Mouse (Mus musculus) cerebellum, adult 11 months (tissue): ENCODE data around the gene Eml2.

Source experiments
- DNase-seq: peaks from one replicate; pipeline ENCODE4 v3.0.0; 2022

Gene Eml2

DNA sequence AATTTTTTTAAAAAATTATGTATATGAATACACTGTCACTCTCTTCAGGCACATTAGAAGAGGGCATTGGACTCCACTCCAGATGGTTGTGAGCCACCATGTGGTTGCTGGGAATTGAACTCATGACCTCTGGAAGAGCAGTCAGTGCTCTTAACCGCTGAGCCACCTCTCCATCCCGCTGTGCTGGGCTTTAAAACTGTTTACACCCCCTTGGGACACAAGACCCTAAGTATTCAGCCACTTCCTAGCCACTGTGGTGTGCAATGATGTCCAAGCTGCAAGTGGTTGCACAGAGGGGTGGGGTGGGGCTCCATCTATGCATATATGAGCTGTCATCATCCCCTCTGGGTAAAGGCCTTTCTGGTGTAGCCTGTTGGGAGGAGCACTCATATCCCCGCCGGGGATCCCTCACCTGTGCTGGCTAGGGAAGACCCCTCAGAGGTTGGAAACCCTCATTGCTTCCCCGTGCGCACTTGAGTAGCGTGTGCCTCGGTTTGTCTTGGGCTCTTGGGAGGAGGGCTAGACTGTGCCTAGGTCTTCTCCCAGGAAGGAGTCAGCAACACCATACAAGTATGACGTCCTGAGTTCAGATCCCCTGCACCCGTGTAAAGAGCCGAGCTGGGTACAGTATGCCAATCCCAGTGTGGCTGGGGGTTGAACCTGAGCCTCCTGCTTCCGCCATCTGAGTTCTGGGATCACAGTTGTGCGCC is 32.1 kb downstream of the Eml2 start:
- DNase-seq: no peak

DNA sequence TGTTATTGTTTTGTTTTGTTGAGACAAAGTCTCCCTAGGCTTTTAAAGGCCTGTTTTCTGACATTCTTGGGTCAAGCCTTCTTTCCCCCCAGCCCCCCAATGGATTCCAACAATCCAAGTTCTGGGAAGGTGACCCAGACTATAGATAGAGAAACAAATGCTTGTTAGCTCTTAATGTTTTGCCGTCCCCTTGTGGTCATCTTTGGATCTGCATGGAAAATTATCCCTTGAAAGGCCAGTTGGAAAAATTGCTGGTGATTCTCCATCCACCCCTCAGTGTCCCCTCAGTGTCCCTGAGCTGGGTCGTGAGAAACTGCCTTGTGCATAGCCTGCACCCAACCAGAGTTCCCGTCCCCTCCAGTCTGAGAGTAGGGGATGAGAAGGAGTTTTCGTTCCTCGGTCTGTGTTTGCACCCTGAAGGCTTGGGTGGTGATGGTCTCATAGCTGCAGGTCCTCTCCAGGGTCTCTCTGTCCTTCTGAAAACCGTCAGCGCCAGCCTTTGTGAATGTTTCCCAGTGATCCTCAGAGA is 32.8 kb downstream of the Eml2 start:
- no peak for DNase-seq

DNA sequence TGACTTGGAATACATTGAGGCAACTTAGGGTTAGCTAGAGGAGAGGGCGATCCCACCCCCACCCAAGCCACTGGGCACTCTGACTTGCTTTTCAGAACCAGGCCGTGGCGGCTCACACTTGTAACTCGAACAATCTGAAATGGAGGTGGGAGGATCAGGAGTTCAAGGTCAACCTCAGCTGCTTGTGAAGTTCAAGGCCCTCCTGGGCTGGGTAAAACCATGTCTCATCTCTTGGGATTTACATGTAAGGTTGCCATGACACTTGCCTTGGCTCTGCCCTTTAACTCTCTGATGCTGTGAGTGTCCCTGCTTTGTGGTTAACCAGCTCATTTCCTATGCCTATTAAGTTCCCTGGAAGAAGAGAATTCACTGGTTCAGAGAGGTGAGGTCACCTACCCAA is 33.3 kb downstream of the Eml2 start:
- no peak for DNase-seq

DNA sequence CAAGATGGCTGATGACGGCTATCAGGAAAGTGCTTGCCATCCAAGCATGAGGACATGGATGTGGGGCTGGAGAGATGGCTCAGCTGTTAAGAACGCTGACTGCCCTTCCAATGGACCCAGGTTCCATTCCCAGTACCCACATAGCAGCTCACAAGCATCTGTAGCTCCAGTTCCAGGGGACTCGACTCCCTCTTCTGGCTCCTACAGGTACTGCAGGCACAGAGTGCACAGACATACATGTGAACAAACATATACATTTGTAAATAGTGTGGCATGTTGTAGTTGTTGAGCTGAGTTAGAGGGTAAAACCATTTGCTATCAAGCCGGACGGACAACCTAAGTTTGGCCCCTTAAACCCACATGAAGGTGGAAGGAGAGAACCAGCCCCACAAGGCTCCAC is 33.8 kb downstream of the Eml2 start:
- DNase-seq: no peak

DNA sequence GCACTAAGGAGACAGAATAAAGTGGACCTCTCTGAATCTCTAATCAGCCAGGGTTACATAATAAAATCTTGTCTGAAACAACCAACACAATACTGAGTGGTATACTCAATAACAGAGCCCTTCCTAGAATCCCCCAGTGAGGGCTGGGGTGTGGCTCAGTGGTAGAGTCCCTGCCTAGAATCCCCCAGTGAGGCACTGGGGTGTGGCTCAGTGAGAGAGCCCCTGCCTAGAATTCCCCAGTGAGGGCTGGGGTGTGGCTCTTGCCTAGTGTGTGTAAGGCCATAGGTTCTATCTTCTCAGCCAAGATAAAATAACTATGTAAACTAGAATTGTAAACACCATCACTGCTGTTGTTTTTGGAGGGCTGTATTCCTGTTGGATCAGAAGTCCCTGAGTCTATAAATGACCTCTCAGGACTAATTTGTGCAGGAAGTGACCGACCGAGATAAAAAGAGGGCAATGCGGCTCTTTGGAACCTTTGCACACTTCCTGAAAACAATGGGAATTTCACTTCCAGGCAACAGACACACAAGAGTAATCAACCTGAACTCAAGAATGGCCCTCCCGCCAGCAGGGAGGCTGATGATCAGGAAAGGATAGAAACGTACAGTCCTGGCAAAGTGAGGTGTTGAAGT is 34.9 kb downstream of the Eml2 start:
- no peak for DNase-seq

DNA sequence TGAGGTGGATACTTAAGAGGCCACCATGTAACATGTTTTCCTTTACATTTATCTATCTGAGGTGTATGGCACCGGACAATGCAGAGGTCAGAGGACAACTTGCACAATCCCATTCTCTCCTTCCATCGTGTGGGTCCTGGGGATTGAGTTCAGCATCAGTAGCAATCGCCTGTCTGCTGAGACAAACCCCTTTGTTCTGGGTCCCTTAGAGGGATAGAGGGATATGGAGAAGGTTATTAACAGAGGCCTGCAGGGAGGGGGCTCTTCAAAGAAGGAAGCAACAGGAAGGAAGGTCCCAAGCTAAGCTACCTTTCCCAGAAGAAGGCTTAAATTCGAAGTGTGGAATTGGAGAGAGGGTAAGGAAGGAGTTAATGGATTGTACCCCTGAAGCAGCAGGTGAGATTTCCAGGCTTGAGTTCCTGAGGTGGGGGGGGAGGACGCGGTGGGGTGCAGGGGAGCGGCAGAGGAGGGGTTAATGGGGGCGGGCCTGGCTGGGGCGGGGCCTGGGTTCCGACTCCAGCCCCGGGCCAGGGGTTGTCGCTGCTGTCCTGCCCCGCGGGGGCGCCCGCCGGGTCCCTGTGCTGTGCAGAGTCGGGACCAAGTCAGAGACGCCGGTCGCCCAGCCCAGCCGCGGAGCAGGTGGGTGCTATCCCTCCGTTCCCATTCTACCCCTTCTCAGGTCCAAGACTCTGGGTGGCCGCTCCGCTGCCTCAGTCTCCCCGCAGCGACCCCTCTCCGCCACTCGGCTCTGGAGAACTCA is 36.0 kb downstream of the Eml2 start, which contains the start of gene Gpr4:
TSS of gene Gpr4 (plus strand) at position 543 of the 760 bp plus-strand sequence.
- no peak for DNase-seq

DNA sequence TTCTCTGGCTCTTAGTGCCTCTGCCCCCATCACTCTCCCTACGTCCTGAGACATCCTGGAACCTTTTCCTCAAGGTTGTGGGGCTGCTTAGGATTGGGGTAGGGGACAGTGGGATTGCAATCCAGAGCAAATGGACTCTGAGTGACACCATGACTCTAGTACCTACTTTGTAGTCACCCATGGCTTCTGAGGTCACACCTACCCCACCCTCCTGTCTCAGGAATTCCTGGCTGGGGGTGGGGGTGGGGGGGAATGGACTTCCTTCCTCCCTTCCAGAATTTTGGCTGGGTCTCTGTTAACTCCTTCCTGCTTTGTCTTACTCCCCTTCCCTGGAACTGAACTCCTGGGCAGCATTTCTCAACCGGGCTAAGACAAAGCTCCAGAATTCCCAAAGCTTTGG is 37.2 kb downstream of the Eml2 start:
- DNase-seq: no peak

DNA sequence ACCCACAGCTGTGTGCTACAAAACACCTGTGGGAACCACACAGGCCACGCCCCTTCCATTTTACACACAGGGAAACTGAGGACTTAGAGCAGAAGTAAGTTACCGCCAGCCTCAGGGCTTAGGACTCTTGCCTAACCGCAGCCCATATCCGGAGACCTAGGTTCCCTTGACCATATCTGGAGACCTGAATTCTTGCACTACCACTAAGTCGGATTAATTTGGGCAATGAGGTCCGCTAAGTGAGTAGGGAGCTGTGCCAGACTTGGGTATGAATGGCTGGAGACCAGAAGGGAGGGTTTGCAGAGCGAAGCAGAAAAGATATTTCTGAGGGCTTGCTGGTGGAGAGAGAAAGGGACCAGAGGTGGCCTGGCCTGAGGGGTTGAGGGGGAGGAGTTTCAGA is 38.1 kb downstream of the Eml2 start:
- DNase-seq: no peak

DNA sequence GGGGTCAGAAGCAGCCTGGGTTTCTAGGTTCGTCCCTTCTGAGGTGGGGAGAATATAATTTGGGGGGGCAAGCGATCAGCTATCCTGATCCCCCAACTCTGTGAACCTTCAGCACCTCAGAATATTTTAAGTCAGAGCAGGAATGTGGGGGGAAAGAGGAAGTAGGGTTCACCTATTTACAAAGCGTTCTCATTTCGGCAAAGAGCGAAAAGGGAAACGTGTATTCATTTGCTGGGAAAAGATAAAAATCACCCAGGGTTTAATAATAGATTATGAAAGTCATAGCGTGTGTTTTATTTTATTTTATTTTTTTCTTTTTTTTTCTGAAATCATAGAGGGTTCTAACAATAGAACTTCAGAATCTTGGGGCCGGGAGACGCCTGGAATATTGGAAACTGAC is 38.7 kb downstream of the Eml2 start:
- DNase-seq: no peak

DNA sequence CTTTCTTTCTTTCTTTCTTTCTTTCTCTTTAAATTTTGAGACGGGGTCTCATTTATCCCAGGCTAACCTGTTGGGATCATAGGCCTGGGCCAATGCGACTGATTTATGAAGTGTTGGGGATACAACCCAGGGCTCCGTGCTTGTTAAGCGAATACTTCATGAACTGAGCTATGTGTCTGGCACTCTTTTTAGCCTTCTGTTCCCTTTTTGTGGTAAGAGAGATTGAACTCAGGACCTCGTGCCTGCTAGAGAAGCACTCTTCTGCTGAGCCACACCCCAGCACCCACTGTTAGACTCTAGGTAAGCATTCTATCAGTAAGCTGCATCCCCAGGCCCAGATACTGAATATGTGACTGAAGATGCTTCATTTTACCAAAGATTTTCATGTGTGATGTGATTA is 41.3 kb downstream of the Eml2 start:
- no peak for DNase-seq

DNA sequence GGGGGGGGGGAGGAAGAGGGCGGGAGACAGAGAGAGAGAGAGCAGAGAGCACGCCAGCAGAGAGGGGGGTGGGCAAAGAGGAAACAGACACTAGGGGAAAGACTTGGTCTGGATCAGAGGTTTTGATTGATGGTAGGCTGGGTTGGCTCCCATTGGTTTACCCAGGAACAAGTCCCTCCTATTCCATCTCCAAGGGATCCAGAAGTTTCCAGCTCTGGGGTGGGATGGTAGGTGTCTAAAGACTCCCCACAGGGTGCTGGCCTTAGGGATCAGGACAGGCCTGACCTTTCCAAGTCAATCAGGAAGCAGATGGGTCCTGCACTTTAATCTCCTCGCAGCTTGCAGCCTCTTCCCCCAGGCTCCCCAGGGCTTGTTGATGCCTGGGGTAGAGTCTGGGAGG is 41.7 kb downstream of the Eml2 start:
- DNase-seq: no peak

DNA sequence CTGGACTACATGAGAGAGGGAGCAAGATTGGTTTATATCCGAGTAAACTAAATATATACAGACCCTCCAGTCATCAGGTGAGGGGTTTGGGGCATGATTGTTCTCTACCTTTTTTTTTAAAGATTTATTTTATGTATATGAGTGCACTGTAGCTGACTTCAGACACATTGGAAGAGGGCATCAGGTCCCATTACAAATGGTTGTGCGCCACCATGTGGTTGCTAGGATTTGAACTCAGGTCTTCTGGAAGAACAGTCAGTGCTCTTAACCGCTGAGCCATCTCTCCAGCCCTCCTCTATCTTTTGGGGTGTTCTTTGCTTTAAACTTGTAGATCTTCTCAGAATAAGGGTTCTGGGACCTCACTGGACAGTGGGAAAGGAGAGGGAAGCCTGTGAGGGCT is 43.8 kb downstream of the Eml2 start:
- DNase-seq: no peak

DNA sequence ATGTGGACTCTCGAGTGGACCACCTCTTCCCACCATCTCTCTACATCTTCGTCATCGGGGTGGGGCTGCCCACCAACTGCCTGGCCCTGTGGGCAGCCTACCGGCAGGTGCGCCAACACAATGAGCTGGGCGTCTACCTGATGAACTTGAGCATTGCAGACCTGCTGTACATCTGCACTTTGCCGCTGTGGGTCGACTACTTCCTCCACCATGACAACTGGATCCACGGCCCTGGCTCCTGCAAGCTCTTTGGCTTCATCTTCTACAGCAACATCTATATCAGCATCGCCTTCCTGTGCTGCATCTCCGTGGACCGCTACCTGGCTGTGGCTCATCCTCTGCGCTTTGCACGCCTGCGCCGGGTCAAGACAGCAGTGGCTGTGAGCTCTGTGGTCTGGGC is 46.0 kb downstream of the Eml2 start:
- no peak for DNase-seq

DNA sequence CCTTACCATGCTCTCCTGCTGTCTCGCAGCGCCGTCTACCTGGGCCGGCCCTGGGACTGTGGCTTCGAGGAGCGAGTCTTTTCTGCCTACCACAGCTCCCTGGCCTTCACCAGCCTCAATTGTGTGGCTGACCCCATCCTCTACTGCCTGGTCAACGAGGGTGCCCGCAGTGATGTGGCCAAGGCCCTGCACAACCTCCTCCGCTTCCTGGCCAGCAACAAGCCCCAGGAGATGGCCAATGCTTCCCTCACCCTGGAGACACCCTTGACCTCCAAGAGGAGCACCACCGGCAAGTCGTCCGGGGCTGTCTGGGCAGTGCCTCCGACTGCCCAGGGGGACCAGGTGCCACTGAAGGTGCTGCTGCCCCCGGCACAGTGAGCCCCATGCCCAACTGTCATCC is 46.7 kb downstream of the Eml2 start:
- no peak for DNase-seq

DNA sequence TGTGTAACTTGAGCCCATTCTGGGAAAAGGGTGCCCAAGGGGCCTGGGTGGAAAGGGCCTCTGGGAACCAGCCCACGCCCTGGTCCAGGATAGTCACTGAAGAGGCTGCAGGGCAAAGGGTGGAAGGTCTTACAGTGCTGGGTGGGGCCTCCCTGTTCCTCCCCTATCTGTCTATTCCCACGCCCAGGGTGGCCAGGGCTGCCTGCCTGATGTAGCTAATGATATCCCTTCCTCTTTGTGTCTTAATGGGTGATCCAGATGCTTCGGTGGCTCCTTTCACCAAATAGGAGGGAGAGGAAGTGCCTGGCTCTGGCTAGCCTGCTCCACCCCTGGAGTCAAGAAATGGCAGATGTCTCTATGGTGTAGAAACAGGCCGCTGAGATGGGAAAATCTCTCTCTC is 48.7 kb downstream of the Eml2 start:
- DNase-seq: no peak

DNA sequence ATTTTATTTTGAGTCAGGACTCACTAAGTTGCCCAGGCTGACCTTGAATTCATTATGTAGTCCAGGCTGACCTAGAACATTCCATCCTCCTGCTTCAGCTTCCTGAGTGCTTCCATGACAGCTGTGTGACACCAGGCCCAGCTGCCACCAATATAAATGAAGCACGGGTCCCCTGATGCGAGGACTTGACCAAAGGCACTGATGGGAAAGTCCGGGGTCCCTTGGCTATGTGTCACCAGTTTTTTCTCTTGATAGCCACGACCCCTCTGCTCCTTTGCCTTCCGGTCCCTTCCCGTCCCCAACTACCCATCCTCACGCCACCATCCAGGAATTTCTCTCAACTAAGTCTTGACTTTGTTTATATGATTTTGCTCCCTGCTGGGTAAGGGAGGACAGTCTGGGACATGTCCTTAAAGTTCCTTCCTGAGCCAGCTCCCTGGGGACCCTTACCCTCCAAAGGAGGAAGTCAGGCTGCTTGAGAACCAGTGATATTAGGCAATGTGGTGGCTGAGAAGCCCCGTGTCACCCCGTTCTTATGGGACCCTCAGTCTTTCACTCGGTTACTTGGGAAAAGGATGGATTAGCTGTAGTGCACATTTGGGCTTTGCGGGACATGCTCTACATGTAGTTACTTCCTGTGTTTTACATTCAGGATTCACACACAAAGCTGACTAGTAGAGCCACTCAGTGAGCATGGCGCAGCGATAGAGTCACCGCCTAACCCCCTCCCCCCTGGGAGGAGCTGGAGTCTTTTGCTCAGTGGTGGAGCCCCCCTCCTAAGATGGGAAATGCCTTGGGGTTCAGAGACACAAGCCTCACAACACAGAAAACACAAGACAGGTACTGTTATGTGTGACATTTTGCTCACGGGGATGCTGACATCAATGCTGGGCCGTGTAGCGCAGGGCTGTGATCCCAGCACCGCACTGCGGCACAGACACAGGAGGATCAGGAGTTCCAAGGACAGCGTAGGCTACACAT is 50.9 kb downstream of the Eml2 start:
- peak; percentile 59 for DNase-seq

DNA sequence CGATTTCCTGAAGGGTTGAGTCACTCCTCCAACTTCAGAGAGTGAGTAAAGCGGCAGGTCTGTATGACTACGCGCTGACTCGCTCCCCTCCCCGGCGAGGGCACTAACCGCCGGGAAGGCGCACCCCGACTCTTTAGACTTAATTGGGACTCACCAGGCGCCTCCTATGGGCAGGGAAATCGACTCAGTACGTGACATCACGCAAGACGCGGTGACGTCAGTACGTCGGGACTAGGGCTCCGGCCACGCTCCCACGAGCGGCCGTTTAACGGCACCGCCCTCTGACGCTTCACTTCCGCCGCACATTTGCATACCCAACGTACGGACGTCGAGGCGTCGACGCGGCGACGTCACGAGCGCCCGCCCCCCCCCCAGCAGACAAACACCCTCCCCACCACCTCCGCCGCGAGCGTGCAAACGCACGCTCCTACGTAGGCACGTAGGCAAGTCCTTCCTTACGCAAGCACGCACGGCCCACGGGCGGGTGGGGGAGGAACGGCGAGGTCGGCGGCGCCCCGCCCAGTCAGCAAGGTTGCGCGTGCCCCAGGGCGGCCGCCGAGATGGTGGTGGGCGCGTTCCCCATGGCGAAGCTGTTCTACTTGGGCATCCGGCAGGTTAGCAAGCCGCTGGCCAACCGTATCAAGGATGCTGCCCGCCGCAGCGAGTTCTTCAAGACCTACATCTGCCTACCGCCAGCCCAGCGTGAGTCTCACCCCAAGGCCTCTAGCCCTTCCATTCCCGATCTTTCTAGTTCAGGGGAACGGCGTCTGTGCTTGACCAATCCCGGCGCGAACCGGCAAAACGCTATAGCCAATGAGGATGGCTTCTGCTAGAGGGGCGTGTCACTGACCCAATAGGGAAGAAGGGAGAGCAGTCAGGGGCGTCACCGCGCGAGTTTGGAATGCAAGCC is 51.9 kb downstream of the Eml2 start, which contains the start of gene Opa3:
TSS of gene Opa3 (plus strand) at position 452 of the 910 bp plus-strand sequence.
- DNase-seq: peak; percentile 99

DNA sequence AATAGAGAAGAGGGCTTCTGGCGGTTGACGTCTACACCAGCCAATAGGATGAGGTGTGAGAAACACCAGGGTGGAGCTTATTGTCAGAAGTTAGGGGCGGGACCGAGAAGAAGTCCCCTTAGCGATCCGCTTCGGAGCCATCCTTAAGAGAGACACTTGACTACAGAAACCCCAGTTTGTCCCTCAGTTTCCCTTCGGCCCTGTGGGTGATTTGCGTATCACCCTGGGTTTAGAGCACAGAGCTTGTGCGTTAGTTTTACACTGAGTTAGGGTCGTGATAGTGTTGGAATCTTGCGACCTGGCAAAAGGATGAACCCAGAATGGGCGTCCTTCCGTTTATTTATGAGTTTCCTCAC is 52.5 kb downstream of the Eml2 start:
- no peak for DNase-seq

DNA sequence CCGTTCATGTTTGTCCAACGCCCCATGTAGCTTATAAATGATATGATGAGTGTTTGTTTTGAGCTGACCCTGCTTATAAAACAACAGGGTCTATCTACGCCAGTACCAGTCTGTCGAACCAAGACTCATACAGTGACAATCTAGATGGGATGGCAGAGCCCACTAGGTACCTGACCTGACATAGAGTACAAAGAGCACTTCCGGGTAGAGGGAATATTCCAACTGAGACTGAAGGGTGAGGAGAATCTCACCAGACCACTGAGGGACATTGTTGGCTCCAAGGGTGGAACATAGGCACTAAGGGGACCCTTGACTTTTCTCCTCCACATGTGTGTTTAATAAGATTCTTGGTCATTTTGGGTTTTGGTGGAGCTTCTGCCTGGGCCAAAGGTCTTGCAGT is 53.2 kb downstream of the Eml2 start:
- DNase-seq: no peak

DNA sequence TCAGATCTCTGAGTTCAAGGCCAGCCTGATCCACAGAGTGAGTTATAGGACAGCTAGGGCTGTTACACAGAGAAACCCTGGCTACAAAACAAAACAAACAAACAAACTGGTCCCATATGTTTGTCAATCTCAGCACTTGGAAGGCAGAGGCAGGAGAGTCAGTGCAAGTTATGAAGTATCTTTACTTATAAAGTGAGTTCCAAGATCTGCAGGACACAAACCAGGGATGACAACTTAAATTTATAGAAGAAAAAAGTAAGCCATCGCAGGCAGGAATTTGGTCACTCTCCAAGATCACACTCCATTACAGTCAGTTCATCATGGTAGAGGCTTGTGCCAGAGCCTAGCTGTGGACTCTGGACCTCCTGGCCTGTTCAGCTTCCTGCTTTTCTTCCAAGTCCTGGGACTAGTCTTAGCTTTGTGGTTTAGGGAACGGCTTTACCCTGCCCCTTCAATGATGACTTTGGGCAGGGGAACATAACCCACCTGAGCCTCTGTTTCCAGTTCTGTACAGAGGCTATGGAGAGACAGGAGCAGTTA is 53.9 kb downstream of the Eml2 start:
- no peak for DNase-seq

DNA sequence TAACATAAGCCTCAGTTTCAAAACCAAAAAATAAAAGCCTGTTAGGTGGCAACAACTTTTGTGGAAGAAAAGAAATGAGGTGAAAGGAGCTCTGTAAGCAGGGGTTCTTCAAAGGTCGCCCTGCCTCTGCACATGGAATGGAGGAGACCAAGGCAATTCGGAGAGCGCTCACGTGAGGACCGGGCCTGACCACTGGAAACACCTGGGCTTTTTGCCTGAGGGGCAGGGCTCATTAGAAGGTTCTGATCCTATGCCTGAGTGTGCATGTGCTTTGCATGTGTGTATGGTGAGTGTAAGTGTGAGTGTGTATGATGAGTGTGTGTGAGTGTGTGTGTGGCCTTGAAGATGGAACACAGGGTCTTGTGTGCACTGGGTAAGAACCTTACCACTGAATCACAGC is 54.7 kb downstream of the Eml2 start:
- DNase-seq: no peak
